Mouse (Mus musculus): ENCODE data around the gene Adcy10. TPM values are rescaled to one million over a fixed set of nuclear protein-coding genes. Genes with fewer than 3 reads are reported as not detected.

The Adcy10 gene
- polyA plus RNA-seq, 1 experiment: not detected

Other genes with a start within 250 kb of the Adcy10 start
- gene Tiprl, start 248.2 kb upstream of the Adcy10 start, polyA plus RNA-seq (2012; rRNA removed): 12.0 and 18.9 TPM in 2 replicates
- 1.2 and 2.6 TPM in 2 replicates for gene Gpr161, start 189.4 kb upstream of the Adcy10 start, polyA plus RNA-seq (2012; rRNA removed)
- 7.7 and 11.6 TPM in 2 replicates for gene Dcaf6, start 24.7 kb upstream of the Adcy10 start, polyA plus RNA-seq (2012; rRNA removed)
- gene Mpc2, start 24.5 kb upstream of the Adcy10 start, polyA plus RNA-seq (2012; rRNA removed): 65.4 and 71.8 TPM in 2 replicates
- 37.6 and 38.4 TPM in 2 replicates for gene Mpzl1, start 149.4 kb downstream of the Adcy10 start, polyA plus RNA-seq (2012; rRNA removed)
- 9.9 and 10.6 TPM in 2 replicates for gene Rcsd1, start 224.6 kb downstream of the Adcy10 start, polyA plus RNA-seq (2012; rRNA removed)

Measured in large intestine, adult 2 months (tissue).